Mouse (Mus musculus) stomach, embryonic 16.5 days (tissue): ENCODE measurements at regions not wholly inside any gene's neighbourhood (a gene's known extent, or its start where the extent isn't known, plus 50 kb on each side); places are given as distances from the start of the nearest gene placed in this dataset.

ENCODE experiments used
- ATAC-seq: fragments of 200-750 bp; cut with Nextera tagmentation; 2 replicates; pipeline ENCODE4 v1.8.0; 2017; ENCODE audit warnings: moderate number of reproducible peaks, moderate TSS enrichment; ENCODE audit not compliant: insufficient read depth, low FRiP score
- H3K27ac ChIP-seq: fragments of 300-500 bp; sonication (generic); 2 replicates; pipeline ENCODE4 v1.5.1; 2014; ENCODE audit warnings: low read length
- H3K27me3 ChIP-seq: fragments of 300-500 bp; sonication (generic); 2 replicates; pipeline ENCODE4 v1.6.1; 2014; ENCODE audit warnings: low read length, control low read depth, mixed read lengths; ENCODE audit not compliant: control insufficient read depth, insufficient read depth
- H3K36me3 ChIP-seq: fragments of 300-500 bp; sonication (generic); 2 replicates; pipeline ENCODE4 v1.6.1; 2014; ENCODE audit warnings: low read length; ENCODE audit not compliant: control insufficient read depth, insufficient read depth
- H3K4me1 ChIP-seq: fragments of 300-500 bp; sonication (generic); 2 replicates; pipeline ENCODE4 v1.6.1; 2014; ENCODE audit warnings: low read length, control low read depth, mixed read lengths; ENCODE audit not compliant: control insufficient read depth, insufficient read depth
- H3K4me2 ChIP-seq: fragments of 300-500 bp; sonication (generic); 2 replicates; pipeline ENCODE4 v1.6.1; 2014; ENCODE audit warnings: low read depth, low read length, mixed read lengths
- H3K4me3 ChIP-seq: fragments of 300-500 bp; sonication (generic); replicated peaks from 2 replicates; pipeline ENCODE4 v1.5.1; 2014; ENCODE audit warnings: mild to moderate bottlenecking, low read length
- H3K9ac ChIP-seq: fragments of 300-500 bp; sonication (generic); 2 replicates; pipeline ENCODE4 v1.6.1; 2014; ENCODE audit warnings: low read length
- H3K9me3 ChIP-seq: fragments of 300-500 bp; sonication (generic); replicated peaks from 2 replicates; pipeline ENCODE4 v1.6.1; 2016; ENCODE audit warnings: low read length, control low read depth; ENCODE audit not compliant: control insufficient read depth
- WGBS: fragments of 180-500 bp; shearing (Covaris S2); extraction: QIAGEN DNeasy Blood & Tissue Kit; methylation state at CpG from one replicate; pipeline ENCODE4 v1.1.7; 2014; 5-methylcytosine and 5-hydroxymethylcytosine counted together

DNA sequence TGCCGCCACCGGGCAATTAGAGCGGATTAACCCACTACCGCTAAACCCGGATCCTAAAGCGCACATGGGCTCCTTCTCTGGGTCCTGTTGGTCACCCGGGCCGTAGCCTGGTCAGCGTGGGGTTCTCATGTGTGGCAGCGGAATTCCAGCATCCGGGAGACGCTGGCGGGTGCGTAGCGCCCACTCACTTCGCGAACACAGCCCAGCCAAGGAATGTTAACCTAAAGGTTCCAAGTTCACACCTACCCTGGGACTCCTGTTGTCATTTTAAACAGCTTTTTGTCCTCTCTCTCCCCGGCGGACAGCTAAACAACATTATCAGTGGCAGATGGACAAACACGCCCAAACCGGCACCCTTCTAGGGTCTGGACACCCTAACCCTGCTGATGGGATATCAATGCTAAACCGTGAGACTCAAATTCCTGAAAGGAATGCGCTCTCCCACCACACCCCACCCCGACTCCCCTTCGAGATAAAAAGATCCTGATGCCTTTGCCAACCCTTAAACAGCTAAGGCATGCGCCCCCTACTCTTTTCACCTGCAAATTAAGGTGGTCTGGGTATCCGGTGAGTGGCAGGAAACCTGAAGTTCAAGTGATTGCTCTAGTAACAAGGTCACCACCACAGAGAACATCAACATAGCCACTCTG lies 49.8 kb upstream of the Fcgr1 start:
- H3K4me1 ChIP-seq = no peaks in the 10 kb centered on the region
- H3K27ac ChIP-seq = no peak overlapping the region
- no peaks in the 10 kb centered on the region for H3K36me3 ChIP-seq
- no peaks in the 10 kb centered on the region for H3K9me3 ChIP-seq
- H3K4me3 ChIP-seq = no peak overlapping the region
- no peak overlapping the region for H3K4me2 ChIP-seq
- H3K27me3 ChIP-seq = peaks cover 30% of the 10 kb centered on the region
- ATAC-seq = no peak
- no peak overlapping the region for H3K9ac ChIP-seq
- WGBS = 2% methylated on average over 27 of the region's 27 CpGs
